Mouse (Mus musculus) embryo, embryonic 10.5 days (tissue): ENCODE results near the gene Vmn1r123.
"Not testable (repeated sequence)": the region's sequence is repeated elsewhere in the genome, so short reads cannot be mapped to it uniquely, and the experiment has no call there.

Experiments
- DNase-seq: peaks from one replicate; pipeline ENCODE4 v3.0.0-alpha.2; 2015; ENCODE audit warnings: low spot score

Vmn1r123 gene

GRCm38 (mm10) chr7:21161885-21162284, at the start of gene Vmn1r123:
Vmn1r123 (plus strand) TSS chr7:21162185.
- DNase-seq = not testable (repeated sequence)

GRCm38 (mm10) chr7:21134028-21134427, 28.0 kb upstream of the Vmn1r123 start, which contains the start of gene Vmn1r122:
Vmn1r122 (minus strand) TSS chr7:21134128.
- not testable (repeated sequence) for DNase-seq

GRCm38 (mm10) chr7:21190323-21190722, 28.3 kb downstream of the Vmn1r123 start, which contains the start of gene Gm5157:
Gm5157 (minus strand) TSS chr7:21190423.
- not testable (repeated sequence) for DNase-seq
